Comparison of ENCODE assay signal across 7 mouse cellular contexts in genomic region chr2:149829955-149830535, GRCm38 (mm10). TPM values are rescaled to one million over a fixed set of nuclear protein-coding genes. Genes with fewer than 3 reads are reported as not detected.
DNase-seq lines count a peak whose midpoint lies in the region; ATAC-seq and TF ChIP-seq lines count a peak whose summit lies in the region.

No protein-coding gene starts in this region.

- H3K4me1 ChIP-seq in lung, embryonic 14.5 days (ENCODE audit: insufficient read depth) = no peaks in the 10 kb centered on the region
- peaks cover 22% of the 10 kb centered on the region; the same call in 1 of the 2 replicates for H3K4me1 ChIP-seq in midbrain, embryonic 12.5 days

- H3K36me3 ChIP-seq in lung, embryonic 14.5 days (ENCODE audit: insufficient read depth) = no peaks in the 10 kb centered on the region
- H3K36me3 ChIP-seq in midbrain, embryonic 12.5 days = no peaks in the 10 kb centered on the region

- peak; percentile 65 for ATAC-seq in lung, embryonic 14.5 days (ENCODE audit: insufficient read depth)
- 0 out of 2 replicates have a peak, but pooled peaks have one; percentile 17 for ATAC-seq in midbrain, embryonic 12.5 days (ENCODE audit: low FRiP score, low read depth)
- no peak for ATAC-seq in megakaryocyte-erythroid progenitor cell, adult 5-6 weeks (replicated peaks; ENCODE audit: low FRiP score, low TSS enrichment, poor library complexity, severe bottlenecking)

- peaks cover 37% of the 10 kb centered on the region for H3K27me3 ChIP-seq in lung, embryonic 14.5 days (ENCODE audit: insufficient read depth, low read length)
- peaks cover 48% of the 10 kb centered on the region for H3K27me3 ChIP-seq in midbrain, embryonic 12.5 days

- peak overlapping the region; percentile 92 for H3K4me2 ChIP-seq in lung, embryonic 14.5 days
- H3K4me2 ChIP-seq in midbrain, embryonic 12.5 days (replicated peaks) = peak overlapping the region; percentile 98

- H3K27ac ChIP-seq in lung, embryonic 14.5 days (ENCODE audit: low read depth) = no peak overlapping the region
- H3K27ac ChIP-seq in midbrain, embryonic 12.5 days (replicated peaks) = no peak overlapping the region

- H3K4me3 ChIP-seq in lung, embryonic 14.5 days (ENCODE audit: low read depth, low read length) = peak overlapping the region; percentile 49
- H3K4me3 ChIP-seq in midbrain, embryonic 12.5 days = peak overlapping the region; percentile 64

- DNase-seq in lung, embryonic 14.5 days = peak; percentile 29
- no peak for DNase-seq in lung, adult 18-20 months
- DNase-seq in cerebellum, postnatal 25 days = peak; percentile 57 to 74
- DNase-seq in heart, postnatal 4 days = peak; percentile 6
- no peak for DNase-seq in layer of hippocampus, adult 8-10 months (ENCODE audit: low spot score in 2 of 2)

- peak overlapping the region; percentile 50 for H3K9ac ChIP-seq in lung, embryonic 14.5 days
- H3K9ac ChIP-seq in midbrain, embryonic 12.5 days (replicated peaks) = peak overlapping the region; percentile 63; the same call in 1 of the 2 replicates

- WGBS in lung, embryonic 14.5 days = 2% methylated on average over 26 of the region's 26 CpGs
- under 1% methylated on average over 26 of the region's 26 CpGs for WGBS in midbrain, embryonic 12.5 days

- TF ChIP-seq CTCF in lung, embryonic 14.5 days (IDR thresholded peaks at IDR 0.05; ENCODE audit: low read depth) = no peak

- no peaks in the 10 kb centered on the region for H3K9me3 ChIP-seq in lung, embryonic 14.5 days (ENCODE audit: low read depth, low read length)
- no peaks in the 10 kb centered on the region for H3K9me3 ChIP-seq in midbrain, embryonic 12.5 days

RNA-seq across cellular contexts. Expression of gene C530025M09Rik, which starts 1.0 kb away (rescaled TPM):
- polyA plus RNA-seq in lung, embryonic 14.5 days (2014; fragmentation: Nextera tagmentation; extraction: Ambion mirVana) = not detected in 2 replicates
- total RNA-seq in heart, postnatal 4 days (2021) = not detected
- polyA plus RNA-seq in midbrain, embryonic 12.5 days (2016; fragmentation: Nextera tagmentation; extraction: Ambion mirVana) = 0.74 and 1.2 TPM in 2 replicates
- total RNA-seq in megakaryocyte-erythroid progenitor cell, adult 5-6 weeks (2014; fragmentation: Nextera tagmentation) = not detected in 2 replicates
- total RNA-seq in megakaryocyte-erythroid progenitor cell, adult 5-6 weeks (2017) = not detected in 2 replicates
- total RNA-seq in layer of hippocampus, adult 8-10 months (2022) = under 1 TPM in 1 of 4 experiments, not detected in 3; 0.52 TPM

RNA-seq across cellular contexts. Expression of gene Syndig1, which starts 1.0 kb away (rescaled TPM):
- 4.2 TPM in 2 replicates for polyA plus RNA-seq in lung, embryonic 14.5 days (2014; fragmentation: Nextera tagmentation; extraction: Ambion mirVana)
- under 1 TPM; 0.54 to 0.55 TPM for total RNA-seq in heart, postnatal 4 days (2021)
- polyA plus RNA-seq in midbrain, embryonic 12.5 days (2016; fragmentation: Nextera tagmentation; extraction: Ambion mirVana) = 9.8 and 10.0 TPM in 2 replicates
- total RNA-seq in megakaryocyte-erythroid progenitor cell, adult 5-6 weeks (2014; fragmentation: Nextera tagmentation) = not detected in 2 replicates
- total RNA-seq in megakaryocyte-erythroid progenitor cell, adult 5-6 weeks (2017) = not detected in 2 replicates
- 10 to 100 TPM; 29.0 to 37.5 (median 35.6) TPM for total RNA-seq in layer of hippocampus, adult 8-10 months (2022)

Comparison
In these comparisons a context has a peak if more than half of its experiments do, and no peak if none do; other contexts are left out.
1. DNase-seq: peak in lung, embryonic 14.5 days (single experiment), cerebellum, postnatal 25 days (2 of 2) and heart, postnatal 4 days (single experiment); none in lung, adult 18-20 months (0 of 2) and layer of hippocampus, adult 8-10 months (0 of 2).
2. RNA of gene Syndig1, which starts 1.0 kb away (total RNA-seq): 29.0 to 37.5 TPM in layer of hippocampus, adult 8-10 months; 0.54 to 0.55 TPM in heart, postnatal 4 days and not detected in megakaryocyte-erythroid progenitor cell, adult 5-6 weeks; every median in the first group is over 10 times any median in the second.